Mouse (Mus musculus) brain, embryonic 14.5 days (tissue): ENCODE results near the gene Ush1c.

ENCODE experiments used
- CTCF ChIP-seq: fragments of 200-500 bp; IDR thresholded peaks from 2 replicates; pipeline ENCODE4 v1.5.1; 2012; ENCODE audit warnings: inconsistent platforms, mild to moderate bottlenecking, moderate library complexity, borderline replicate concordance; ENCODE audit not compliant: insufficient read depth, insufficient read length; ENCODE audit errors: extremely low read depth
- POLR2A ChIP-seq: fragments of 200-500 bp; IDR thresholded peaks from 2 replicates; pipeline ENCODE4 v1.6.1; 2012; ENCODE audit warnings: mild to moderate bottlenecking, inconsistent platforms, borderline replicate concordance; ENCODE audit not compliant: poor library complexity, insufficient read depth, insufficient read length, severe bottlenecking; ENCODE audit errors: extremely low read depth

GRCm38 (mm10) chr7:46147417-46147816 lies 90.9 kb downstream of the Ush1c start:
- TF ChIP-seq POLR2A (no peak), CTCF (no peak)
